Mouse (Mus musculus) liver, adult 2 months (tissue): Measurements from ENCODE around the gene Cmas. TPM values are rescaled to one million over a fixed set of nuclear protein-coding genes. Genes with fewer than 3 reads are reported as not detected.
A peak's percentile ranks its signal among the peaks of the same experiment; 100 is the strongest.

Experiments
- DNase-seq: peaks from one replicate; pipeline ENCODE4 v3.0.0-alpha.2; 2011; ENCODE audit warnings: low read depth, low spot score; ENCODE audit errors: extremely low read depth
- H3K27ac ChIP-seq: fragments of 200-500 bp; replicated peaks from 2 replicates; pipeline ENCODE4 v1.5.1; 2012; ENCODE audit warnings: low read depth, mild to moderate bottlenecking, control low read depth, inconsistent platforms, low read length; ENCODE audit not compliant: insufficient read depth
- H3K27me3 ChIP-seq: fragments of 200-500 bp; 2 replicates; pipeline ENCODE4 v1.6.1; 2012; ENCODE audit warnings: mild to moderate bottlenecking, moderate library complexity, low read length, inconsistent platforms; ENCODE audit not compliant: control insufficient read depth, insufficient read depth
- H3K36me3 ChIP-seq: fragments of 200-500 bp; 2 replicates; pipeline ENCODE4 v1.6.1; 2012; ENCODE audit warnings: low read length, inconsistent platforms; ENCODE audit not compliant: control insufficient read depth, insufficient read depth
- H3K4me1 ChIP-seq: fragments of 200-500 bp; 2 replicates; pipeline ENCODE4 v1.6.1; 2011; ENCODE audit warnings: low read length; ENCODE audit not compliant: control insufficient read depth, insufficient read depth
- H3K4me3 ChIP-seq: fragments of 200-500 bp; 2 replicates; pipeline ENCODE4 v1.5.1; 2011; ENCODE audit warnings: low read depth, mild to moderate bottlenecking, control low read depth, low read length, moderate library complexity; ENCODE audit not compliant: insufficient read depth
- H3K79me2 ChIP-seq: fragments of 200-500 bp; 2 replicates; pipeline ENCODE4 v1.6.1; 2012; ENCODE audit warnings: inconsistent platforms, mild to moderate bottlenecking, low read length, moderate library complexity; ENCODE audit not compliant: control insufficient read depth, insufficient read depth
- H3K9ac ChIP-seq: fragments of 200-500 bp; 2 replicates; pipeline ENCODE4 v1.6.1; 2012; ENCODE audit warnings: low read depth, mild to moderate bottlenecking, control low read depth, inconsistent platforms, low read length
- CTCF ChIP-seq: fragments of 200-500 bp; IDR thresholded peaks from 2 replicates; pipeline ENCODE4 v1.5.1; 2011; ENCODE audit warnings: low read depth, low read length, control low read depth
- POLR2A ChIP-seq: fragments of 200-500 bp; IDR thresholded peaks from 2 replicates; pipeline ENCODE4 v1.6.1; 2011; ENCODE audit warnings: low read length, control low read depth; ENCODE audit not compliant: insufficient read depth; ENCODE audit errors: extremely low read depth
- WGBS: fragments of 180-500 bp; shearing (Covaris S2); methylation state at CpG from one replicate; pipeline ENCODE4 v1.1.7; 2018; 5-methylcytosine and 5-hydroxymethylcytosine counted together
- polyA plus RNA-seq: library from polyadenylated mRNA; depleted of rRNA; stranded (reverse); fragments of >200 nt; gene quantifications from 2 replicates; pipeline ENCODE4 v1.2.3, GENCODE M21; 2012
- total RNA-seq: library from RNA; depleted of rRNA; stranded (reverse); fragments of >200 nt; gene quantifications from 2 replicates; pipeline ENCODE4 v1.2.3, GENCODE M21; 2014

Gene Cmas
- total and polyA plus RNA-seq, 2 experiments: 14.1 to 40.1 TPM

DNA sequence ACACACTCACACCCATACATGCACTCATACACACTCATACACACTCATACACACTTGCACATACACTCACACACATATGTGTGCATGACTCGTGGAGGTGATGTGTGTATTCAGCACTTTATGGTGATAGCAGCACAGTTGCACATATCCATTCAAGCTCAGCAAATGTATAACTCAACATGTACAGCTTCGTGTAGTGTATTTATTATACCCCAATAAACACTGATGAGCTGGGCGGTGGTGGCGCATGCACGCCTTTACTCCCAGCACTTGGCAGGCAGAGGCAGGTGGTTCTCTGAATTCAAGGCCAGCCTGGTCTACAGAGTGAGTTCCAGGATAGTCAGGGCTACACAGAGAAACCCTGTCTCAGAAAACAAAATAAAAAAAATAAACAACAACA is 11.0 kb upstream of the Cmas start:
- H3K36me3 ChIP-seq: no peaks in the 10 kb centered on the region
- DNase-seq: no peak
- no peaks in the 10 kb centered on the region for H3K79me2 ChIP-seq
- no peaks in the 10 kb centered on the region for H3K27me3 ChIP-seq
- WGBS: 98% methylated on average over 5 of the region's 5 CpGs
- no peak overlapping the region for H3K27ac ChIP-seq
- H3K9ac ChIP-seq: no peak overlapping the region
- TF ChIP-seq CTCF: no peak
- no peak for TF ChIP-seq POLR2A
- peaks cover 6% of the 10 kb centered on the region; the same call in 1 of the 2 replicates for H3K4me1 ChIP-seq
- no peak overlapping the region for H3K4me3 ChIP-seq

DNA sequence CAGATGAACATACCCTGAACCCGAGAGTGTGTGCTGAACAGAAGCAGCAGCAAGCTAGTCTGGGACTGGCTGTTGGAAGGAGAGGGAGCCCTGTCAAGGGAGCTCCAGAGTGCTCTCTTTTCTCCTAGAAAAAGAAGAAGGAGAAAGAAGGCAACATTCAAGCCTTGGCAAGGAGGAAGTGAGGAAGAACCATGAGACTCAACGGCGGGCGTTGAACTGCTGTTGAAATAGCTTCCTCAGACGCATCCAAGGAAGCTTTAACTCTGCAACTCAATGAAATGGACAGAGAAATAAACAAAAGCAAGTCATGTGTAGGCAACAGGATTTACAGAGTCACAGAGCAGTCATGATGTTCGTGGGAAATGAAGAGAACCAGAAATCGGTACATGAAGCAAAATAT is 9.7 kb upstream of the Cmas start:
- H3K9ac ChIP-seq: no peak overlapping the region
- WGBS: 80% methylated on average over 7 of the region's 7 CpGs
- DNase-seq: peak; percentile 34
- H3K27me3 ChIP-seq: no peaks in the 10 kb centered on the region
- TF ChIP-seq POLR2A (no peak), CTCF (no peak)
- H3K27ac ChIP-seq: peak overlapping the region; percentile 47
- H3K4me3 ChIP-seq: no peak overlapping the region
- H3K36me3 ChIP-seq: no peaks in the 10 kb centered on the region
- H3K4me1 ChIP-seq: peaks cover 6% of the 10 kb centered on the region; the same call in 1 of the 2 replicates
- no peaks in the 10 kb centered on the region for H3K79me2 ChIP-seq

DNA sequence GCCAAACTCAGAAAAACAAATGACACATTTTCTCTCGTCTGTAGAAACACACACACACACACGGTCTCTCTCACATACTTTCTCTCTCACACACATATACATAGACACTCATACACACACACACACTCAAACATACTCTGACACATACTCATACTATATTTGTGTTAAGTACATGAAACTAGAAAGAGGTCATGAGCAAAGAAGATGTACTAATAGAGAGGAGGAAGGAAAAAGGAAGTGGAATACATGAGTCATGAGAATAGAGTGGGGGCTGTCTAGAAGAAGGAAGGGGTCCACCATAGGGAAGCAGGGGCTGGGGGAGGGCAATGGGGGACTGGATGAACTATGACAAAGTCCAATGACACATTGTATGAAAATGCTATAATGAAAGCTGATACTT is 9.3 kb upstream of the Cmas start:
- no peaks in the 10 kb centered on the region for H3K27me3 ChIP-seq
- DNase-seq: no peak
- 69% methylated on average over 2 of the region's 2 CpGs for WGBS
- TF ChIP-seq CTCF (no peak), POLR2A (no peak)
- H3K4me1 ChIP-seq: peaks cover 8% of the 10 kb centered on the region; the same call in 1 of the 2 replicates
- no peaks in the 10 kb centered on the region for H3K36me3 ChIP-seq
- no peak overlapping the region for H3K27ac ChIP-seq
- H3K79me2 ChIP-seq: no peaks in the 10 kb centered on the region
- no peak overlapping the region for H3K4me3 ChIP-seq
- H3K9ac ChIP-seq: no peak overlapping the region

DNA sequence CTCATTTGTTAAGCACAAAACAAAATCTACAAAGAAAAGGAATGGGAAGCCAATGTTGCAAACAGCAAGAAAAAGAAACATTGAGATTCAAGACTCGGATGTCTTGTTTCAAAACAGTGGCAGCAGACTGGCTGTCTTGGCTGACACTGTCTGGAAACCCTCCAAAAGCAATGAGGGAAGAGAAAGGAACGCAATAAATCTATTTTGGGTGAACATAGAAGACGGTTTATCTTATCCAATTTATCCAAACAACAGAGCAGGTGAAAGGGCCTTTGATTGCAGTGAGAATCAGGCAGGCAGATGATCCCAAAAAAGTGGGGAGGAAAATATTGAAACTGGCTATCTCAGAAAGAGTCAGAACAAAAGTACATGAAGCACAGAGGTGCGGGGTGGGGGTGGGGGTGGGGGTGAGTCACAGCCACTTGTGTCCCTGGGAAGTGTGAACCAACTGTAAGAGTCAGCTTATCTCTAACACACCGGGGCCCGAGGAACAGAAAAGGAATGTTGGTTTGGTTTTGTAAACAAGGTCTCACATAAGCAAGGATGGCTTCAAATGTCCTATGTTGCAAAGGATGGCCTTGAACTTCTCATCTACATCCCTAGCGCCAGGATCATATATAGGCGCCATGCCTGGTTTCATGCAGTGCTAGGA is 8.3 kb upstream of the Cmas start:
- H3K27me3 ChIP-seq: no peaks in the 10 kb centered on the region
- no peak for TF ChIP-seq CTCF
- no peak for TF ChIP-seq POLR2A
- no peak overlapping the region for H3K9ac ChIP-seq
- no peak overlapping the region for H3K4me3 ChIP-seq
- no peaks in the 10 kb centered on the region for H3K36me3 ChIP-seq
- peak overlapping the region; percentile 72 for H3K27ac ChIP-seq
- H3K79me2 ChIP-seq: no peaks in the 10 kb centered on the region
- DNase-seq: peak; percentile 86
- H3K4me1 ChIP-seq: peaks cover 10% of the 10 kb centered on the region; the same call in 1 of the 2 replicates
- 25% methylated on average over 8 of the region's 8 CpGs for WGBS

DNA sequence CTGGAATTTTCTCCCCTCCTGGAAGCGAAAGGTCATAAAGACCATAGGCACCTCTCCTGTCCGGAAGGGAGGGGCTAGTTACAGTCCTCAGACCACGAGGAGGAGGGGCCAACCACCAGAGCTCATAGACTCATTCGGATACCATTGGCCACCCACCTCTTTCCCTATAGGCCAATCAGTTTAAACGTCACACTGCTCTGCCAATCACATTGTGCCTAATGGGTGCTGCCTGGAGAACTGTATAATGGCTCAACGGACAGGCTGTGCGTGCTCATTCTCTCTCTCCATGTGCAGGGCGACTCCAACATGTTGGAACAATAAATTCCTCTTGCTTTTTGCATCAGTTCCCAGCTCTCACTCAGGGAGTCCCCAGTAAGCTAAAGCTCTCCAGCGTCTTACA is 5.1 kb upstream of the Cmas start:
- H3K27ac ChIP-seq: no peak overlapping the region
- 77% methylated on average over 9 of the region's 9 CpGs for WGBS
- H3K36me3 ChIP-seq: no peaks in the 10 kb centered on the region
- no peaks in the 10 kb centered on the region for H3K27me3 ChIP-seq
- TF ChIP-seq POLR2A (no peak), CTCF (no peak)
- DNase-seq: no peak
- no peak overlapping the region for H3K4me3 ChIP-seq
- H3K79me2 ChIP-seq: no peaks in the 10 kb centered on the region
- no peak overlapping the region for H3K9ac ChIP-seq
- peaks cover 10% of the 10 kb centered on the region; the same call in 1 of the 2 replicates for H3K4me1 ChIP-seq
